Mouse (Mus musculus) CH12.LX (cell line): ENCODE measurements at regions not wholly inside any gene's neighbourhood (a gene's known extent, or its start where the extent isn't known, plus 50 kb on each side); places are given as distances from the start of the nearest gene placed in this dataset.

Experiments
- CHD2 ChIP-seq: IDR thresholded peaks from 2 replicates; pipeline ENCODE4 v1.6.1; 2011; ENCODE audit warnings: low read length, improper control_type of control experiment
- NELFE ChIP-seq: IDR thresholded peaks from 2 replicates; pipeline ENCODE4 v1.6.1; 2011; ENCODE audit warnings: low read depth, low read length, improper control_type of control experiment

- no peak for TF ChIP-seq NELFE
- no peak for TF ChIP-seq CHD2
Measured at GRCm38 (mm10) chr15:34741488-34741887, 383.8 kb upstream of the 9430069I07Rik start.
